Mouse (Mus musculus) ovary, adult 18-20 months (tissue): ENCODE data around the gene Med9.

ENCODE experiments used
- DNase-seq: peaks from one replicate; pipeline ENCODE4 v3.0.0; 2022; ENCODE audit warnings: low spot score, mixed read lengths

Gene Med9

DNA sequence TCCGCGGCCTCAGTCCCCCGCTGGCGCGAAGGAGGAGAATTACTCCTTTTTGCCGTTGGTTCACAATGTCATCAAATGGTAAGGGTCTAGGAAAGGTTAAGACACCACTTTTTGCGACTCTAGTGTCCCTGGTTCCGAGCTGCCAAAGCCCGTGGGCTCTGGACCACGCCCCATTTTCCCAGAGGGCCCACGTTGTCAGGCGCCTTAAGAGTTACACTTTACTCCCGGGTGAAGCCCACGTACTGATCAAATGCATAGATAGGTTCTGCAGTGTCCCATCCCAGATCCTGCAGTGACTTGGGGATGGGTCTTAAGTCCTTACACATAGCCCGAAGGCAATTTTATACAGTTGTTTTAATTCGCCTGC, 378 bp downstream of the Med9 start:
- DNase-seq: no peak

DNA sequence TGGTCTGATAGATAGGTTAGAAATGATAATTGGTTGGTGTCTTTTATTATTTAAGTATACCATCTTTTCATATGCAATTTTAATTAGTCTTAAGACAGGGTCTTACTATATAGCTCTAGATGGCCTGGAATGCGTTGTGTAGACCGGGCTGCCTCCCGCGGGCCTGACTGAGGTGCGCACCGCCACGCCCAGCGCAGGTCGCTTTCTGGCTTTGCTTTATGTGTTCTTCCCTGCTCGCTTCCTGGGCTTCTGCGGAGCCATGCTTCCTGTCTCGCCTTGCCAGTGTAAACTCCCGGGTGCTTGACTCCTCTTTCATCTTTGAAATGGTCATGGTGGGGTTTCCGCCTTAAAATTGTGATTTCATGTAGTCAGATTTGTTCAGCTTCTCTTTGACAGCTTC, 4.9 kb downstream of the Med9 start:
- DNase-seq: no peak

DNA sequence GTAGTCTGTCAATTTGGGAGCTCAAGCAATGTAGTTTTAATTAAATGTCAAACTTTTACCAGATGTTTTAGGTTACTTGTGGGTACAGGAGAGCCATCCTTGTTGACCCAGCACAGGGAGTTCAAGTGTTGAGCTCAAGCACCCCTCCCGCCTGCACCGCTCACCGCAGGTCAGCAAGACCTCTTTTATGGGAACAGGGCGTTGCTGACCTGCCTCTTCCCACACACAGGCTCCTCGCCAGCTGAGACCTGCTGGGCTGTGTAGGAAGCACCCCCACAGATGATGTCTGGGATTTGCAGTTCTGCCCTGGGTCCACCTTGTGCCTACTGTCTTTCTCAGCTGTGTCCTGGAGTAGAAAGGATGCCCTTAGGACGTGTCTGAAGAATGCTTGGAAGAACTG, 8.7 kb downstream of the Med9 start:
- DNase-seq: peak; percentile 82

DNA sequence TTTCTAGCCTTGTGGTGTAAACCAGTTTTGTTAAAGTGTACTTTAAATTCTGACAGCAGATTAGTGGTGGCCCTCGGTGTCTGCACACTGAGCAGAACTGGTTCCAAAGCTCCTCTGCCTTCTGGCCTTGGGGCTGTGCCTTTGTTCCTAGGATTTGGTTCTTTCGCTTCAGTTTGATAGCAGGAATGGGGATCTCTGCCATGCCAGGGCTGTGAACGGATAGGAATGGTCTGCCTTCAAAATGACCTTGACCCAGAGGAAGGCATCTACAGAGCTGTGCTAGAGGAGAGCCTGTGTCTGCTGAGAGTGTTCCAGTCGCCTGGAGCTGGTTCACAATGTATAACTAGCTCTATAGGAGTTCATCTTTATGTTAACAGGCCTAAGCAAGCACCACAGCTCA, 11.4 kb downstream of the Med9 start:
- peak; percentile 65 for DNase-seq

DNA sequence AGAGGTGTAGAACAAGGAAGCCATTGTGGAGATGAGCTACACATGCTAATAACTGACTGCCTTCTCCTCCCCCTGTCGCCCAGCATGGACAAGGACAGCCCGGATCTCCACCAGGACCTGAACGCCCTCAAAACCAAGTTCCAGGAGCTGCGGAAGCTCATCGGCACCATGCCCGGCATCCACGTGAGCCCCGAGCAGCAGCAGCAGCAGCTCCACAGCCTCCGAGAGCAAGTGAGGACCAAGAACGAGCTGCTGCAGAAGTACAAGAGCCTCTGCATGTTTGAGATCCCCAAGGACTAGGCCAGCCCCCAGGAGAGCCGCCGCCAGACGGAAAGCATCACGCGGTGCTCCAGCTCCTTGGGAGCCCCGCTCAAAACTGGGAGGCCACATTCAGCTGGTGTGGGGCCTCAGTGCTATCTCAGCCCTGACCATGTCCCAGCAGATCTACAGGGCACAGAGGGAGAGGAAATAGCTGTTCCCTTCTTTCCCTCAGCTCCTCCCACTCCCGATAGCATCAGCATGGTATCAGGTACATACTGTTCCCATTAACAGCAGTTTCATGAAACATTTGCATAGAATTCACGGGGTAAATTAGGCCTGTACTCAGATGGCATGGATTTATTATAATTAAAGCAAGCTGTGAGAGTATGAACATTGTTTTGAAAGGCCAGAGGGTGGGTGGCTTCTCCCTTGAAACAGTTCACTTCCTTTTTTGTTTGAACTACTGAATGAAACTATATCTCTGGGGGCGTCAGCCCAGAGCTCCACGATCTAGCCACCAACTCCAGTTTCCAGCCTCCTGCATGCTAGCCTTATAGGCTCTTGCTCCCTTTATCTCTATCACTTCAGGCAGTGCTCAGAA, 12.7 kb downstream of the Med9 start:
- no peak for DNase-seq

DNA sequence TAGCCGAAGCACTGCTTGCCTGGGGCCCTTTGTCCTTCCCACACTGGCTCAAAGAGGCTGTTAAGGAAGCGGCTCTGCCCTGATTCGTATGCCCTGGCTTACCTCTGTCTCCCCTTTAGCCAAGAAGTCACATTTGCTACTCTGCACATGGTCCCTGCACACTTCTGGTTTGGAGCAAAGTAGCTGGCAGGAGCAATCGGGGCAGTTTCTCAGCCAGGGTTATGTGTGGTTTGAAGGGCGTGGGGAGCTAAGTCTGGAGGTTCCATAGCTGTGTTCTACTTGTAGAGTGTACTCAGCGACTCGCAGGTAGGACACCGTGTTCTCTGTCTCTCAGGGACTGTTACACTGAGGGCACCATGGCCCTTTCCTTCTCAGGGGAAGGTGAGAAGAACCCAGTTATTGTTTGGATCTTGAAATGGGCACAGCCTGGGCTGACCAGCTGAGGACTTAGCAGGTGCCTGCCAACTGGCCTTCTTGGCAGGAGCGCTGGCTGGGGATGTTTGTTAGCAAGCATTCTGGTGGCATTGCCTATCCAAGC, 13.4 kb downstream of the Med9 start:
- no peak for DNase-seq

- no peak for DNase-seq
These were observed 14.6 kb downstream of the Med9 start for GRCm38 (mm10) chr11:59962590-59962989.

- no peak for DNase-seq
These were observed 15.6 kb downstream of the Med9 start for GRCm38 (mm10) chr11:59963364-59964162.

- no peak for DNase-seq
These were observed 16.3 kb downstream of the Med9 start for GRCm38 (mm10) chr11:59964163-59964758.

DNA sequence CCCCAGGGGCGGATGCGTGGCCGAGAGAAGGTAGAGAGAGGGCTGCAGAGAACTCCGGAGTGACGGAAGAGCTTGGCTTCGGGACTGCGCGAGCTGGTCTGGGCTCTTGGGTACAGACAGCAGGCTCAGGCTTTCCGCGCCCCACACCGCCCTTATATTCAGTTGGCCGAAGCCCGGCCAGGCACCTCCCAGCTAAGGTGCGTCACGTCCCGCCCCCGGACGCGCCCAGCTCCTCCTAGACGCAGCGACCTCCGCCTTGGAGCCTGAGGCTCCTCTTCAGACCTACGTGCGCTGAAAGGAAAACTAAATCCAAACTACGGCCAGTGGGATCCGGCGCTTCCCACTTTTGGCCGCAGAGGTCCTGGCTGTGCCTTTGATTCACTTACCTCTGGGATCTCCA, 16.8 kb downstream of the Med9 start, which contains the start of gene Rasd1:
Gene Rasd1, minus strand, starts transcription at position 127 of the 400 bp plus-strand sequence.
- DNase-seq: peak; percentile 92

GRCm38 (mm10) chr11:59965227-59966101, 17.5 kb downstream of the Med9 start:
- peak; percentile 68 for DNase-seq

GRCm38 (mm10) chr11:59966102-59966483, 18.1 kb downstream of the Med9 start:
- DNase-seq: no peak

- no peak for DNase-seq
These were observed 19.8 kb downstream of the Med9 start for GRCm38 (mm10) chr11:59967765-59968164.

DNA sequence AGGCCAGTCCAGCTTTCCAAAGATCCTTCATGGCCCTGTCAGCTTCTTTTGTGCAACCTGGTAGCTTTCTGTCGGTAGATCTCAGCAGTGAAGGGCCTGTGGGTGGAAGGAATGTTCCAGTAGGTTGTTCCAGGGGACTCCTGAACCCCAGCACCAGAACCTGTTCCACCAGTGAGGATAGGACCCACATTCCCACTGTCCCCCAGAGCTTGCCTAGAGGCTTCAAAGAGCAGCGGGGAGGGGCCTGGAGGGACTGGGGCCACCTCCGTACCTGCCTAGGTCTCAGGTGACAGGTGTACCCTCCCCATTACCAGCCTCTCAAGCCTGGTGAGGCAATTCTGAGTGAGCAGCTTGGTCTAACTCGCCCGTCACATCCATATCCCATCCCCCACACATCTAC, 22.8 kb downstream of the Med9 start:
- no peak for DNase-seq

GRCm38 (mm10) chr11:59971691-59972090, 23.7 kb downstream of the Med9 start:
- DNase-seq: no peak

DNA sequence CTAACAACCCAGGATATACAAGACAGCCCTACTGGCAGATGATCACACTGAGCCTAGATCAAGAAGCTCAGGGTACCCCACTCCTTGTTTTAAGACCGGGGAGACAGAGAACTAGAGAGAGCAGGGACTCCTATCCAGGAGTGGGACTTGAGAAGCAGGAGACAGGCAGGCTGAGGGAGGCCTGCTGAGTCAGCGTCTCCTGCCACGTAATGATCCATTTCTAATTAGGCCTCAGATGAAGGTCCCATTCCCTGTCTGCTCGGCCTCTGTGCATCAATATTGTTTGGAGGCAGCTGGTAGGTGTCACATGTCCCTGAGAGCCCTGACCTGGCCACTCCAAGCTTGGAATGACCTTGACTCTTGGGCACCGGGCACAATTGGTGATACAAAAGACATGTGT, 25.4 kb downstream of the Med9 start:
- no peak for DNase-seq

DNA sequence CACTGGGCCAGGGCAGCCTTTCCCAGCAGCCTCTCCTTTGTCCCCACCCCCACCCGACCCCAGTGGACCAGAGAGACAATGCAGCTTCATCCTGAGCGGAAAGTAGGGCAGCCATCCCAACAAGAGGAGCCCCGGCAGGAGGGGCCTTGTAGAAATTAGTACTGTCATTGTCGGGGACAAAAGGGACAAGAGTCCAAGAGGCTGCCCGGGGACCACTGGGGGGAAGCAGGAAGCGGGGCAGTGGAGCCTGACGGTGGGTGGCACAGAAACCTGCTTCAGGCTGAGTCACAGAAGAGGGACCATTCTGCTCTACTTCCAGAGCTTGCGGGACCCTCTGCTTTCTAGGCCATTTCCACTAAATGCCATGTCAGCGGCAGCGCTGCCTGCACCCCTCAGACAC, 27.2 kb downstream of the Med9 start:
- DNase-seq: no peak

- DNase-seq: no peak
These were observed 29.8 kb downstream of the Med9 start for GRCm38 (mm10) chr11:59977831-59978230.

- no peak for DNase-seq
These were observed 41.4 kb downstream of the Med9 start for GRCm38 (mm10) chr11:59989406-59989805.

DNA sequence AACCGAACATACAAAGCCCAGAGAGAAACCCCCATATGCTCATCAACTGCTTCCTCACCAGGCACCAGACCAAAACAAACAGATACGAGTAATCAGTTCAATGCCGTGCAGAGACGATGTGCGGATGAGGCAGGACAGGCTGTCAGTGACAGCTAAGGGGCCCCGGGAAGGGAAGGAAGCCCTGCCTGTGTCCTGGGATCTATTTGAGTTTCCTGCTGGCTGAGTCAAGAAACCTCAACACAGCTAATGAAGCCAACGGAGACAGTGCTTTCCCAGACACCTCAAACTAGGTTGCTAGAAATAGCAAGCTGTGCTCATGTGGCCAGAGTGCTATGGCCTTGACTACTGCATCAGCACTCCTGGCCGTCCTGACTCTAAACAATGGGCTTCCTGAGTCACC, 43.4 kb downstream of the Med9 start:
- no peak for DNase-seq

DNA sequence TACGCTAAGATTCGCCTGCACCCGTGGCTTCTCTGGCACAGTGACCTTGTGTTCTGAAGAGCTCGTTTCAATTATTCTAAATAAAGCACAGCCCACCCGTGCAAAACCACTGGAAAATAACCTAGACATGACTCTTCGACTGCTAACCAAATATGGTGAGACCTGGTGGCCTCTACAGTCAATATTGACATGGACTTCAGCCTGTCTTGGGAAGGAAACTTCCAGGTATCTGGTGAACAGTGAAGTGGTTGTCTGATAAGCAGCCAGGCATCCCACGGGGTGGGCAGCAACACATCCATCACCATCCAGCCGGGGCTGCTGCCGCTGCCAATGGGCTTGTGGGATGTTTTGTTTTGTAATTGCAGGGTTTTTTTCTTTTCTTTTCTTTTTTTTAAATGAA, 46.3 kb downstream of the Med9 start:
- DNase-seq: no peak
